Mouse (Mus musculus): ENCODE measurements at regions not wholly inside any gene's neighbourhood (a gene's known extent, or its start where the extent isn't known, plus 50 kb on each side); places are given as distances from the start of the nearest gene placed in this dataset.
"Not testable (repeated sequence)": the region's sequence is repeated elsewhere in the genome, so short reads cannot be mapped to it uniquely, and the experiment has no call there.

GRCm38 (mm10) chr16:68209684-68210083 is 589.0 kb upstream of the Cadm2 start:
- DNase-seq (ENCODE audit: low spot score), result not testable (repeated sequence)

GRCm38 (mm10) chr16:68204908-68205307 is 584.2 kb upstream of the Cadm2 start:
- not testable (repeated sequence) for DNase-seq (ENCODE audit: low spot score)

GRCm38 (mm10) chr16:68164645-68165044 is 543.9 kb upstream of the Cadm2 start:
- DNase-seq (ENCODE audit: low spot score), result peak; percentile 42

- DNase-seq (ENCODE audit: low spot score), result no peak
These were observed 532.8 kb upstream of the Cadm2 start for GRCm38 (mm10) chr16:68153541-68153940.

Measured in embryo, embryonic 10 days (tissue).